Mouse (Mus musculus) ovary, adult 18-20 months (tissue): ENCODE results near the gene Crabp1.

Experiments
- DNase-seq: peaks from one replicate; pipeline ENCODE4 v3.0.0; 2022; ENCODE audit warnings: low spot score, mixed read lengths

Crabp1 gene

DNA sequence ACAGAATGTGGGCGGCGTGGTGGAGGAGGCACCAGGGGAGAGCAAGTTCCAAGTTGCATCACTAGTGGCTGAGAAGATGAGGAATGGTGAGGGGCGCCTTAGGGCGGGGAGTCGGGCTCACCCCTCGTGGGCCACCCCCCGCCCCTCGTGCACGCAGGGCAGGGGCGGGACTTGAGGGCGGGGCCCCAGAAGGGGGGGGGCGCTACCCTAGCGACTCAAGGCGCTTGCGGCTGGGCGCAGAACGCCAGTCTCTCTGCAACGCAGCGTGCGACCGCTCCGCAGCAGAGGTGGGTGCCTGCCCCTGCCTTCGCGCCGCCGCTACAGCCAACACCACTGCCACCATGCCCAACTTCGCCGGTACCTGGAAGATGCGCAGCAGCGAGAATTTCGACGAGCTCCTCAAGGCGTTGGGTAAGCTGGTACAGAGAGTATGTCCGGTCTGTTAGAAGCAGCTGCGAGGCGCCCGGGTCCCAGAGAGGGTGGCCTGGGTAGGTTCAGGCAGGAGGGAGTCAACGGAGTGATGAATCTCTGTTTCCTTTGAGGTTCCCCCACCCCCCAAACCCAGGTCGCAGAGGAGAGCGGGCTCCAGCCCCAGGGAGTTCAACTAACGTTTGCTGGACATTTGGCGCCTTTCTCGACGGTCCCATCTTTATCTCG lies at the start of gene Crabp1:
Crabp1 (plus strand) TSS at position 188 of the 657 bp plus-strand sequence.
- no peak for DNase-seq

DNA sequence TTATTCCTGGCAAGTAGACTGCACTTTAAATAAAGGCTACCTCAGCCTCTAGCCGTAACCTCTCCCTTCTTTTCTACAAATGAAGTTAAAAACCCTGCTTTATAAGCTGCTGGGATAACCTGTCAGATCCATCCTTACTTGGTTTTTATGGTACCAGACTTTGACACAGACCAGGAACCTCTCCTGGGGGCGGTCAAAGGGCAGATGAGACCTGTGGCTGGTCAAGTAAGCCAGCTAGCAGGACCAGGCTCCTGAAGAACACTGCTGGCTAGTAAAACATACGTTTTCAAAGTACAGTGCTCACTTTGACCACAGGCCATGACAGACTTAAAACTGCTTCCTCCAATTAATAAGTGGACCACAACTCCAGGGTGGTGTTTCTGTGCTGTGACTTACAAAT lies 48.8 kb upstream of the Crabp1 start:
- no peak for DNase-seq

DNA sequence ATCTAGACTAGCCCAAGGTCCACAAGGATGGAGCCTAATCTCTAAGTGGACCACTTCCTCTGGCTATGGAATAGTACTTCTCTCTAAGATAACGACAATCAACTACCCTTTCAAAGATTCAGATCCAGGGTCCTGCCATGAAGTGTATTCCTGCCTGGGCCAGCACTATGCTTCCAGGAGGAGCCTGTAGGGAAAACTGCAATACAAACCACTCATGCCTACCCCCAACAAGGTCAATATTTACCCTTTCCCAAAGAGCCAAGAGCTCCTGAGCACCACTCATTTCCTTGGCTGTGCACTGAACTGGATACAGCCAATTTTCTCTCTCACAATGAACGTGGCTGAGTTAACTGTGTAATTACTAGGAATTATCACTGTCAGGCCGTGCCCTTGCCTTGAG lies 47.0 kb upstream of the Crabp1 start:
- no peak for DNase-seq

DNA sequence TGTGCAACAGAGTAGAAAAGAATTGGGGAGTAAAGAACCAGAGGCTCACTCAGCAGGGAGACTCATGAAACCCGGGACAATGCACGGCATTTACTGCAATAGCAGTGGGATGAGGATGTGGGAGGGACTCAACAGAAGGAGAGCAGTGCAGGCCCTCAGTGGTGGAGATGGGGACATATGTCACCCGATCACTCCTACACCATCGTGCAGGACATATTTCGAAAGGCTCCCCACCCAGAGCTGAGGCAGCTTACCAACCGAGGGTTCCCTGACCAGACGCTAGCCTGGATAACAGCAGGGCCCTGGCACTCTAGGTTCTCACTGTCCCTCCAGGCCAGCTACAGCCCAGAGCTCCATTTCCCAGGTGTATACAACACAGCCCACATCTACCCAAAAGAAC lies 42.4 kb upstream of the Crabp1 start:
- DNase-seq = no peak

DNA sequence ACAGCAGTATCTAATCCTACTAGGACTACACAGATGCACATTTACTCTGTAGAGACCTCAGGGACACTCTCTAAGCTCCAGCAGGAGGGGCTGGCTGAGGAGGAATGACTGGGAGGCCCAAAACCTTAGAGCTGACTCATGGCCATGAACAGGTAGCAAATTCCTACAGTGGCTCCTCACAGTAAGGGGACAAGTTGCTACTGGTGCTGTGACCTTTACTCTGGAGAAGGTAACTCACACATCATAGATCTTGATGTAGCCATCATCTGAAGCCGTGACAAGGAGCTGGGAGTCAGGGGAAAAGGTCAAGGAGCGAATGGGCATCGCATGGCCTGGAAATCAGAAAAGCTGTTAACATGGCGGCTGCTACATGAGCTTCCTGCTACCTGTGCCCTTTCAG lies 42.0 kb upstream of the Crabp1 start:
- DNase-seq = no peak

DNA sequence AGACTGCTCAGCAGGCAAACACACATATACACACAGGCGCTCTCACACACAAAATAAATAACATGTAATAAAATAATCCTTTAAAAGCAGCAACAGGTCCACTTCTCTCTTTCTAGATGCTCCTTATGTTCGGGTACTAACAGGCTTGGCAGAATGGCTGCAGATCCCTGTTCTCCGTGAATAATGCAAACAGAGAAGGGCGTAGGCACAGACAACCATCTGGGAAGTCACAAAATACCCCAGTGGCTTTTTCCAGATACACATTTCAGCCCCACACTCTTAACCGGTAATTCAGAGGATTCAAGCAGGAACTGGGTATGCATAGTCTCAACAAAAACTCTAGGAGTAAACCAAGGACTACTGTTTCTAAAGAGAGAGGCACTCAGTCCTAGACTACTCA lies 38.2 kb upstream of the Crabp1 start:
- no peak for DNase-seq

DNA sequence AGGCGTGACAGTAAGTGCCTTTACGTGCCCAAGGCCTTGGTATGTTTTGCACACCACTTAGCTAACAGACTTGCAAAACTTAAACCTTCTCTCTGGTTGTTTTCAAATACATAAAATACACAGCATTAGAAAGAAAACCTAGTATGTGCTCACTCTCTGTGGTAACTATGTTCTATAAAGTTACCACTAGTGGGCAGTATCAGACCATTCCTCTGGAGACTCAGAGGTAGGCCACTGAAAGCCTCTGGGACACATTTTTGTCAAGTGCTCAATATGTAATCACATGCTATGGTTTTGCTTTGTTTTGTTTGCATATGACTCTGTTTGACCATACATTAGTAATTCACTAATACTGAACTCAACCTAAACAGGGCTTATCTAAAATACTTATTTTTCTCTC lies 32.4 kb upstream of the Crabp1 start:
- no peak for DNase-seq

DNA sequence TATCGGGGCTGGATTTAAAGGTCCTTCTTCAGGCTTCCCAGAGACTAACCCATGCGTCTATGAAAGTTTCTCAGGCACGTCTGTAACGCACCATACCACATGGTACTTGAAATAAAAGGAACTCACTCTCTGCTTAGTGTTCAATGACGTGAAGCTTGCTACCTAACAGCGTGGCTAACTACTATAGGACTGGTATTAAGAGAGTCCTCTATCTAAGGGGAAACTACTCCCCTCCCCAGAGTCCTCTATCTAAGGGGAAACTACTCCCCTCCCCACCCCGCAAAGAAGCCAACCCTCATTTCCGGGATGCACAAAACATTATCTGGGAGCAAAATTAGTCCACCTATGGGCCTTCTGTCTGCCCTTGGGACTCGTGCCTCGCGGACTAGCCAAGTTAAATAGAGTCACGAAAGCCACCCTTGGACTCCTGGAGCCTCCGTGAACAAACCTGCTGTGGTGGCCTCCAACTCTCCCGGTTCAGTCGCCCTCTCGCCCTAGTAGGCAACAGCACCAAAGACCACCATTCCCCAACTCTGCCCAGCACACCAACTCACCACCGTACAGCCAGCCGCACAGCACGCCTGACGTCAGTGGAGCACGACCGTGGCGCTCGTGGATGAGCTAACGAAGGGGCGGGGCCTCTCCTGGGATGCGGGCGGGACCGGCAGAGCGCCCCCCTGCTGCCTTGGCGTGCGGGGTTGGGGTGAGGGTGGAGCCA lies 30.5 kb upstream of the Crabp1 start, which contains the start of gene Wdr61:
Wdr61 (minus strand) TSS at position 599 of the 718 bp plus-strand sequence.
- peak; percentile 95 for DNase-seq

DNA sequence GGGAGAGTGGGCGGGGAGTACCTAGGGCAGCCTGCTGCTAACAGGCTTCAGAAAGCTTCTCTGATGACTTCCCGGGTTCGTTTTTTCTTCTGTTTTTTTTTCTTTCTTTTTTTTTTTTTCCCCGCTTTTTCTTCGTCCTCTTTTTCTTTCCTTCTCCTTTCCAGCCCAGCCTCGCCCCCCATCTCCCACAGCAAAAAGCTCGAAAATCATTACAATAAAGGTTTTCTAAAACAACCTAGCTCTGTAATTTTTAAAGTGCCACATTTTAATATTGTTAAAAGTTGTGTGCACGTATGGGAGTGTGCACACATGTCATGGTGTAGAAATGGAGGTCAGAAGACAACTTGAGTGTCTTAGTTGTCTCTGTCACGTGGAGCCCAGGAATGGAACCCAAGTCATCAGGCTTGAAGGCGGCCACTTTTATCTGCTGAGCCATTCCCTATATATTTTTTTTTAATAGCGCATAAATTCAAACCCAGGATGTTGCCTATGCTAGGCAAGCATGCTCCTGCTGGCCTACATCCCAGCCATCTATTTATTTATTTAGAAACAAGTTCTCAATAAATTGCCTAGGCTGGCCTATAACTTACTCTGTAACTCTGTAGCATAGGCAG lies 29.8 kb upstream of the Crabp1 start:
- no peak for DNase-seq

DNA sequence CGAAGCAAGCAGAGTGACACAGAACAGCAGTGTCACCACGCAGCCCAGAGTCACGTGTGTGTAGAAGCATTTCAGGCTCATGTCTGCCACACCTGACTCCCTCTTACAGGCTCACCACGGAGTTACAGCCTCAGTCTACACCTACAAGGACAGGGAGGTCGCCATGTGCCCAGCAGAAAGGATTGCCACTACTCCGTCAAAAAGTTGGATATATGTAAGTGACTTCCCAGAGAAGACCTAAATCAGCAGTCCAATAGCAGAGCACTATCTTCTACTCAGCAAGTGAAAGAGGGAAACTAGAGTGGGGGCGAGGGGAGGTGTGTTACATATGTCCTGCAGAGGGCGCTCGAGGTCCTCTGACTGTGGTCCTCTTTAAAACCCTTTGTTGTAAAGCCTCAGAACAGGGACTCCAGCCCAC lies 28.3 kb upstream of the Crabp1 start:
- no peak for DNase-seq

DNA sequence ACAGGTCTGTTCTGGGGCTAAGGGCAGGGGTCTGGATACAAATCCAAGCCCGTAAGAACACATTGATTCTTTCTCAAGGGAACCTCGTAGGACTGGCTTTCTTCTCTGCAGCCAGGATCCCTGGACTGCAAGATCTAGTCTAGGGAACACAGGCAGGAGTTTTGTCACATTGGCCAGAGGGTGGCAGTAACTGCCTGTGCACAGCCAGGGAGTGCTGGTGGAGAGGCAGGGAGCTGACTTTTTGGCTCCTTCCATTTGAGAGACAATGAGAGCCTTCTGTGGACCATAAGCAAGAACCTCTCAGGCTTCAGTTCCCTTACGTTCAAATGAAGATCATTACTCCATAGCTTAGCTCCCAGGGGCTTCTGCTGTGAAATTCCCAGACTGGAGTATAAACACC lies 26.2 kb upstream of the Crabp1 start:
- no peak for DNase-seq

DNA sequence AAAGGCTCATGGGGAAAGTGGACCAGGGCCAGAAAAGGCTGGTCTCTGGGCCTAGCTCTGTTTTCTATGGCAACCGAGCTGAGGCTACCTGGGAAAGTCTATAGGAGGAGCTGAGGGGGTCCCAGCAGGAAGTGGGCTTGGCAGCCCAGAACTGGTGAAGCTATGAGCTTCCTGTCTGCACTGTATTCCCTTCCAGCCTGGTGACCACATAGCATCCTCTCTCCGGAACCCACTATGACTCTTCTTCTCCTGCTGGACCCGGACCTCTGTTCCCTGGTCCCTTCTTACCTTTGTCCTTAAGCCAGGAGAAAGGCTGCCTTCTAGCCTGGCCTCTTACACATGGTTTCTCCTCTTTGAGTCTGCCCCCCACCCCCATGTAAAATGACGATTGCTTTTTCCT lies 20.7 kb upstream of the Crabp1 start:
- no peak for DNase-seq

DNA sequence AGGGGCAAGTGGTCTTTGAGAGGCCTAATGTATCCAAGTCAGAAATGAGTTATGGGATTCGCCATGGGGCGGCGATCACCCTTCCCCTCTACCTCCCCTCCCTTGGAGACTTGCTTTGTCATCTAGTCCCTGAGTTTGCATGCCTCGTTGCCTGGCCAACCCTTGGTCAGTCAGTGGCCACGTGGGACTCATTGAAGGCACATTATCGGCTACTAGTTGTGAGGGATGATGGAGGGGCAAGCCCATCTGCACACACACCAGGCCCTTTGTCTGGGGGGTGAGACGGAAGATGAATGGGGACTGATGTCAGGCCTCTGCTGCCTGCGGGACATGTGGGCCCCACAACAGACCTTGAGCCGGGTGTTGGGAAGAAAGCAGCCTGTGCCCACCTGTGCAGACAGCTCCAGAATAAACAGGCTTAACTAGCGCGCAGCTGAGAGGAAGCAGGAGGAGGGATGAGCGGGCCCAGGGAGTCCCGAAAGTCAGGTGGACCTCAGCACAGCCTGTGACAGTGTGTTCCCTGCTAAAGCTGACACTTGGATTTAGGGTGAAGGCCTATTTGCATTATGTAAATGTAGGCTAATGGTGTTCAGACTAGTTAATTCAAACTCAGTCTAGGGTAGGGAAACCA lies 18.7 kb upstream of the Crabp1 start:
- no peak for DNase-seq

DNA sequence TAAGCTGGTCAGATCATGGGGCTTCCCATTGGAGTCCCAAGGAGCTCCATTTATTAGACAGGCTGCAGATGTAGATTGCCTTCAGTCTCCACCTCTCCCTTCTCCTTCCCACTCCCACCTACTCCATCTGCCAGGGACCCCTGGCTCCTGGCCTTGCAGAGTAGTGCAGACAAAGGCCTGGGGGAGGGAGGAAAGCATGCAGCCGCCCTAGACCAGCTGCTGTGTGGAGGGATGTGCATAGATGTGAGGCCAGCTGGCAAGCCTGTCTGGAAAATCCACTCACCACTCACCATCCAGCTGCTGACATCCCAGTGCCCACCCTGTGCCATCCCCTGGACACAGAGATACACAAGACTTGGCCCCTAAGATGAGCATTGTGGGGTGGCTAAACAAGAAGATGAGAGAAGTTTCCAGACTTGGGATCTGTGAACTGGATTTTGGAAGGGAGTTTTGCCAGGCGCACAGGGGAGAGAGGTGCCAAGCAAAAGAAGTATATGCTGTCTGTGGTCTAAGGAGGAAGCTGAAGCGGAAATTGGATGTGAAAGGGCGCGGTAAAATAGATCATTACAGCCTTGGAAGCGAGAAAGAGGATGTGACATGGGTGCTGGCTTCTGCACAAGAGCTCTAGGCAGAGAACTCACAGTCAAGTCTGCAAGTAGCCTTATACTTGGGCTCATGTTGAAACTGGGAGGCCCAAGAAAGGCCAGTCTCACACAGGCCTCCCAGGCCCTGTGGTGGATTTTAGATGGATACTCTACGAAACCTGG lies 14.2 kb upstream of the Crabp1 start:
- no peak for DNase-seq

DNA sequence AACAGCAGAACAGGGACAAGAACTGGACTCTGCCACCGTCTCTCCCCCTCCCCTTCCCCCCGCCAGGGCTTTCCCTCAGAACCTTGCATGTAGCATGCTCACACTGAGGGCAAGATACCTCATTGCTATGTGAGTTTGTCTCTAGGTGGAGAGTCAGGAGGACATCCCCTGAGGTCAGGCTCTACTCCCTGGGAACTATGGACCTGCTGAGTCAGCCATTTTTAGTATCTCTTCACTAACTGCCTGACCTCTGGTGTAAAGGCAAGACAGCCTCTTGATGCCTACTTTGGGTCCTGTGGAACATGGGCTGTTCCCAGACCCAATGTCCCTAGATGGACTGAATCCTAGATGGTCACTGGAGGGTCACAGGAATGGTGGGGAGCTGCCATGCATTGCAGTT lies 12.9 kb upstream of the Crabp1 start:
- no peak for DNase-seq

DNA sequence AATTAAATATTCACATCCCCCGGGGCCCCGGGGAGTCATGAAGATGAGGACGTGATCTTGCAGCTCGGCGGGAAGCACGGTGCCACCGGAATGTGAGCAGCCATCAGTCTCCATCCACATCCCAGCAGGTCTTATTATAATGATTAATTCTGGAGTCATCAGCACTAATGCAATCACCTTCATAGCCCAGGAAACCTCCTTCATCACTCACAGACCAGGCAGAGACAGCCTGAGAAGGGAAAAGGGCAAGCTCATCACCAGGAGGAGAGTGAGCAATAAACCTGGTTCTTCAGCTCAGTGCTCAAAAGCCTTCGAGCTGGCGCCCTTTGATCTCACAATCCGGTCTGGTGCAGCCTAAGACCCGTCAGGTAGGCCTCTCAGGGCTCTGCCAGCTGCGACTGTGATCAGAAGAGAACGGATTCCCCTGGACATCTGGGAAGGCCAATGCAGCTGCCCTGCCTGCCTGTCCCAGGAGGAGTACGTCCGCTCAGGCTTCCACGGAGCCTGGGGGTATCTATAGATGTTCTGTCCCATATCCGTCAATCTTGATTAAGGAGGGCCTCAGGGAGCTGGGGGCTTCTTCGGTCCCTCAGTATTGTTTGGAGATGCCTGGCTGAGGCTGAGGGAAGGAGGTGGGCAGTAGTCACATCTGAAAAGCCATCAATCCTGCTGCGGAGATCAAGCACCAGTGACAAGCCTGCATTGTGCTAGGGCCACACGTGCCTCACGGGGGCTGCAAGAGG lies 12.2 kb upstream of the Crabp1 start:
- DNase-seq = no peak

DNA sequence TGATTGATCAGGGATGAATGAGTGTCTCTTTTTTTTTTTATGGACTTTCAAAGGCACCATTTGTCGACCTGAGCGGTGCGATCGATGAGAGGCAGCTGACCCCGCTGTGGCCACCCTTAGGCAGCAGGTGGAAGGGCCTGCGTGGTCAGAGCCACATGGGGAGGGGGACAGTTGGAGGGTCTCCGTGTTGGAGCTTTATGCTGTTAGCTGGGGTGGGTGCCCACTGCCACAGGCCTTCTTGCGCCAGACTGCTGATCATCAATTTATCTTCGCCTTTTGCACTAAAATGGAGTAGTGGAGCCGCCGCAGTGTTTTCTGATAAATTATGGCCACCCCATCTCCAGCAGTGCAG lies 11.6 kb upstream of the Crabp1 start:
- no peak for DNase-seq

DNA sequence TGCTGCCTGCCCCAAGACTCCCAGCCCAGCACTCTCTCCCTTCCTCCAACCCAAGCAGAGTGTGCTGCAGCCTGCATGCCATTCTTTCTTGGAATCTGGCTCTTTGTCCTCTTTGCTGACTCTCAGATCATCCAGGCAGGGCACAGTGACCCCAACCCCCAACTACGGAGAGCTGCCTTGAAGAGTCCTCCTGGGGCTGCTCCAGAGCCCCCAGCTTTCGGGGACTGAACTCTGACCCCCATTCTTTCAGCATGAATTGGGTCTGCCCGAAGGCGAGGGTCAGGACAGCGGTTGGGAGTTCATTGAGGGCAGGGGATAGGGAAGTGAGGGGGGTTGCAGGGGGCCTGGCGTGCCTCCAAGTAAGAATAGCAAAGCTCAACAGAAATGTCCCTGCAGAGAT lies 5.0 kb upstream of the Crabp1 start:
- no peak for DNase-seq

DNA sequence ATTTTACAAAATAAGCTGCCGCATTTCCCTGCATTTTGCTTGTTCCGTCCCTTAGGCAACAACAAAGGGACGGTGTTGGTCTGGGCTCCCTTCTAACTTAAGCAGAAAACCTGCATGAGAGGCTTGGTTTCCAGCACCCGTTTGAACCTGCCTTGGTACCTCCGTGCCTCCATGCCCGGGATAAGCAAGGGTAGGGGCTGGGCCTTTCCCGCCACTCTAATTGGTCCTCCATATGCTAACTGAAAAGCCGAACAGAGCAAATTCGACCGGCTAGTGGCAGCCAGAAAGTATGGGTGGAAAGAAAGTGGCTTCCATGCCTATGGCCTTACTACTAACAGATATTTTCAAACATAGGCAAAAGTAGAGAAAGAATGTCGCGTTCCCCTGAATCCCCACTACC lies 457 bp upstream of the Crabp1 start:
- no peak for DNase-seq

DNA sequence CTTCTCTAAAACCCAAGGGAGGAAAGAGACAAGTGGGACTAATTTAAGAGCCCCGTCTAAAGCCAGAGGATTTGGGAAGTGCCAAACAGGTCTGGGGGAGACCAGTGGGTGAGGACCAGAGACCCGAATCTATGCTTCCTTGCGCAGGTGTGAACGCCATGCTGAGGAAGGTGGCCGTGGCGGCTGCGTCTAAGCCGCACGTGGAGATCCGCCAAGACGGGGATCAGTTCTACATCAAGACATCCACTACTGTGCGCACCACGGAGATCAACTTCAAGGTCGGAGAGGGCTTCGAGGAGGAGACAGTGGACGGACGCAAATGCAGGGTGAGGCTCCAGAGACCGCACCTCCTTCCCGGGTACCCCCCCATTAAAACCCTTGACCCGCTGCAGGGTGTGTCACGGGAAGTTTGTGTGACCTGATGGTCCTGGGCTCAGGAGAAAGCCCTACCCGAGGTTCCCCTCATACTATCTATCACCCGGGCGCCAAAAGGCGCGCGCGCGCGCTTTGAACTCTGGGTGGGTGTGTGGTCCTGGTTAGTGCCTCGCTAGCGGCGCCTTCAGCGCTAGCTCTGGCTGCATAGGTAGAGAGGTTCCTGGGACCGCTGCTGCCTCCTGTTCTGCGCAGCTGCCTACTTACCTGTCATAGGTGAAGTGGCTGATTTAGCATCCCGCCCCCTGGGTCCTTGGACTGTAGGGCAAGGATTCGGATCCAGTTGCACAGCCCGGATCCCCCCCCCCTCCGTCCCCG lies 963 bp downstream of the Crabp1 start:
- no peak for DNase-seq
